Mouse (Mus musculus) kidney, adult 11 months (tissue): ENCODE data around the gene Dusp22.

Source experiments
- DNase-seq: peaks from one replicate; pipeline ENCODE4 v3.0.0; 2022

Gene Dusp22

GRCm38 (mm10) chr13:30673878-30674277, 14.1 kb downstream of the Dusp22 start:
- no peak for DNase-seq

- DNase-seq, result no peak
Measured at GRCm38 (mm10) chr13:30678822-30679221, 19.0 kb downstream of the Dusp22 start.

- no peak for DNase-seq
Measured at GRCm38 (mm10) chr13:30681866-30682265, 22.1 kb downstream of the Dusp22 start.

- DNase-seq, result no peak
Measured at GRCm38 (mm10) chr13:30682328-30682727, 22.5 kb downstream of the Dusp22 start.

GRCm38 (mm10) chr13:30684614-30685122, 24.9 kb downstream of the Dusp22 start:
- no peak for DNase-seq

- no peak for DNase-seq
Measured at GRCm38 (mm10) chr13:30685957-30686356, 26.2 kb downstream of the Dusp22 start.

GRCm38 (mm10) chr13:30688035-30688616, 28.3 kb downstream of the Dusp22 start:
- no peak for DNase-seq

- no peak for DNase-seq
Measured at GRCm38 (mm10) chr13:30689475-30689874, 29.7 kb downstream of the Dusp22 start.

- no peak for DNase-seq
Measured at GRCm38 (mm10) chr13:30691441-30692292, 31.9 kb downstream of the Dusp22 start.

GRCm38 (mm10) chr13:30692644-30693385, 33.0 kb downstream of the Dusp22 start:
- DNase-seq, result peak; percentile 17

- DNase-seq, result no peak
Measured at GRCm38 (mm10) chr13:30695232-30695631, 35.4 kb downstream of the Dusp22 start.

GRCm38 (mm10) chr13:30695890-30696289, 36.1 kb downstream of the Dusp22 start:
- DNase-seq, result no peak

GRCm38 (mm10) chr13:30697880-30698279, 38.1 kb downstream of the Dusp22 start:
- DNase-seq, result no peak

- no peak for DNase-seq
Measured at GRCm38 (mm10) chr13:30702695-30703094, 42.9 kb downstream of the Dusp22 start.

- DNase-seq, result no peak
Measured at GRCm38 (mm10) chr13:30704246-30705095, 44.7 kb downstream of the Dusp22 start.

- no peak for DNase-seq
Measured at GRCm38 (mm10) chr13:30711066-30711465, 51.3 kb downstream of the Dusp22 start.

- no peak for DNase-seq
Measured at GRCm38 (mm10) chr13:30711711-30712110, 51.9 kb downstream of the Dusp22 start.

- no peak for DNase-seq
Measured at GRCm38 (mm10) chr13:30712280-30712679, 52.5 kb downstream of the Dusp22 start.

GRCm38 (mm10) chr13:30713621-30714020, 53.8 kb downstream of the Dusp22 start:
- peak; percentile 79 for DNase-seq

- no peak for DNase-seq
Measured at GRCm38 (mm10) chr13:30714552-30714951, 54.8 kb downstream of the Dusp22 start.

GRCm38 (mm10) chr13:30715060-30715459, 55.3 kb downstream of the Dusp22 start:
- DNase-seq, result no peak

GRCm38 (mm10) chr13:30715573-30715972, 55.8 kb downstream of the Dusp22 start:
- no peak for DNase-seq
